Mouse (Mus musculus): ENCODE data around the gene Klf7. TPM values are rescaled to one million over a fixed set of nuclear protein-coding genes. Genes with fewer than 3 reads are reported as not detected.

Klf7 gene
- total RNA-seq, 2 experiments from 2014 or later = 14.5 to 18.4 TPM

DNA sequence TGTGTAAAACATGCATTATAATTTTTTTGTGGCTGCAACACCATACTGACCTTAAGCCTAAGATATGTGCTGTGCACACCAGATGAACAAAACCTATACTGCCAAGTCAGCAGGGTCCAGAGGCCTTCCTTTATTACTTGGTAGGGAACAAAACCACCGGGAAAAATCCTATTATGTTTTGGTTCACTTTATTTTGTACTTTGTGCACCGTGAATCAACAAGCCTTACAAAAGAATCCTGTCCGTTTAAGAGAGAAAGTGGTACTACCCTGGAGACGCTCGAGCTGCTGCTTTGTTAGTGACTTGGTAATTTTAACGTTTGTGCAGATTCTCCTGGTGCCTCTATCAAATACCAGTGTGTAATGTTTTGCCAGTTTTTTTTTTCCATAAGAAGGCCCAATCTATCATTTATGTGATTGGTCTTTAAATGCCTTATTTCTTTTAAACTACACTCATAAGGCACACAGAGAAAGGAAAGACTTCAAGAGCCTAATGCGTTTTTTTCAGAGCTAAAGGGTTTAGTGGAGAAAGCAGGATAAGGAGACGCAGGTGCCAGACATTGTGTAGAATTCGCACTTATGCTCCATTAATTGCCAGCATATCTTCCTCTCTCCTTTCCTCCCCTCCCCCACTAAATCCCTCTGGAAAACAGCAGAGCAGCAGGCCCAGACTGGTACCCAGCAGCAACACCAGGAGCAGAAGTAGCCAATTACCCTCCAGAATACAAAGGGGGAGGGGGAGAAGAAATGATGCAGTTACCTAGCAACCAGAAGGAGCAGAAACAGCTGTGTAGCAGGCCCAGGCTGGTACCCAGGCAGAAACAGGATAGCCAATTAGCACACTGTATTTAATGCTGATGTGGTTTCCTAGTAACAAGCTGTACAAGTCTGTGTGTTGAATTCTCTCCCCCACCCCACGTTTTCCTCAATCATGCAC, 55.5 kb downstream of the Klf7 start:
- DNase-seq = no peak

DNA sequence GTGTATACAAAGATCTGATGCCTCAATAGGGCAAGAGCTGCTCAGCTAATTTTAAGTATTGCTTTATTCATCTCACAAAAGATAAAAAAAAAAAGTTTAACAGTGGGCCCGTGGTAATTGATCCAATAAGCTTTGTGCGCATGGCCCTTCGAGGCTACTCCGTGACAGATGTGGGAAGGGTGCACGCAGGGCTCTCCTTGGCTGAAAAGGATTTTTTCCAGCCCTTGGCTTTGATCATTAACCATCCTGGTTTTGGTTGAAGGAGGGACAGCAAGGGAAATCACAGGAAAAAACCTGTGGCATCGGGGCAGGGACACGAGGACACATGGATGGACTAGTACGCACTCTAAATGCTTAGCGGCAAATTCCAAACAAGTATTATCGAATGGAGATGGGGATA, 60.6 kb downstream of the Klf7 start:
- no peak for DNase-seq

DNA sequence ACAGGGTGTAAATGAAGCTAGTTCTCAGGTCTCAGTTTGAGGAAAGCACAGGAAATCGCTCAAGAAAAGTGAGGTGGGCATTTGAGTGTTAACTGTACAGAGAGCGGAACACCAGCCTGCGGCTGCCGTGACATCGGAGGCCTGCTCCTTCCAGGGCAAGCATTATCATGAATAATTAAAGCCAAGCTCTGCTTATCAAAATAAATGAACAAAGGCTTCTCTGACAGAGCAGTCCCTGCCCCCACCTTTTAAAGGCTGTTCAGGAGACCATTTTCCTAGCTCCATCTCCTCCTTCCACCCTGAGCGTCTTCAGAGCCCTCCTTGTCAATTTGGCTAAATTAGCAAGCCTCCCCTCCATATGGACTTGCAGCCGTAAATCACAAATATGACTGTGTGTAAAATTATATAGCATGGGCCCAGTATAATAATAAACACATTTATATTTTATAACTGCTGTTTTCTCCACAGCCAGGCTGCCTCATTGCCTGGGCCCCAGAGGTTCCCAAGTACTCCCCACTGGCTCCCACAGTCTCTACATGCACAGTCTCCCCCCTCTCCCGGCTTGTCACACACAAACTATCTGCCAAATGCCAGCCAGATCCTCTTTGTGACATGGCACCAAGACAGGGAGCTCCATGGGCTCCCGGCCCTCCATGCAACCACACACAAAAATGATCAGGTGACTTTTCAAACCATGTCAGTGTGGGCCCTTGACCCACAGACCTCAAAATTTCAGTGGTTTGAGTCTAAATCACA, 61.2 kb downstream of the Klf7 start:
- no peak for DNase-seq

DNA sequence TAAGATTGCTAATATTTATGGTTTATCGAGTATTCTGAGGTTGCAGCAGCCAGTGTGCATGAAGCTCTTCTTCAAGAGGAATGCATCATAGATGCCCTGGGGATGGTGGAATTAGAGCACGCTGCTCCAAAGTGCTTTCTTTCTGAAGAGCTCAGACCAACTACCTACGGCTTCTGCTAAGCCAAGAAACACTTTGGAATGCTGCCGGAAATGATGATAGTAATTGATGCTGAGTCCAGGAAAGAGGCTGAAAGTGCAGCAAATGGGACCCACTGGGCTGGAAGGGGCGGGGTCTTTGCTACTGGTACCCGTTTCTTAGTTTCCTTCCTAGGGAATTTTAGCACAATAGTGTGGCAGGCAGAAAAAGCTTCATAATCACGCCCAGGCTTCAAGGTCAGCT, 62.0 kb downstream of the Klf7 start:
- DNase-seq = peak; percentile 48 to 51

DNA sequence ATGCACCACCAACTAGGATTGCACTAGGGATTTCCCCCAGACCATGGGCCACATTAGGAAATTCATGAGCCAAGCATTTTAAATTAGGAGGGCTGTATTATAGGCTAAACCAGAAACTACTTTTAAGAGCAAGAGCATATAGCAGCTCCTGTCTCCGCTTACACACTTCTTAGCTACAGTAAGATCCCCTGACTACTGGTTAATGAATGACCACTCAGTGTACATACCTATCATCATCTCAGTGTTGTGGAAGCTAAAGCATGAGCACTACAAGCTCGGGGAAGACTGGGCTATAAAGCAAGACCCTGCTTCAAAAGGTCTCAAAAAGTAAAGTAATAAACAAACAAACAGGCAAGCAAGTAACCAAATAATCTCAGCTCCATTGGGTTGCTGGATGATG, 65.5 kb downstream of the Klf7 start:
- DNase-seq = no peak

DNA sequence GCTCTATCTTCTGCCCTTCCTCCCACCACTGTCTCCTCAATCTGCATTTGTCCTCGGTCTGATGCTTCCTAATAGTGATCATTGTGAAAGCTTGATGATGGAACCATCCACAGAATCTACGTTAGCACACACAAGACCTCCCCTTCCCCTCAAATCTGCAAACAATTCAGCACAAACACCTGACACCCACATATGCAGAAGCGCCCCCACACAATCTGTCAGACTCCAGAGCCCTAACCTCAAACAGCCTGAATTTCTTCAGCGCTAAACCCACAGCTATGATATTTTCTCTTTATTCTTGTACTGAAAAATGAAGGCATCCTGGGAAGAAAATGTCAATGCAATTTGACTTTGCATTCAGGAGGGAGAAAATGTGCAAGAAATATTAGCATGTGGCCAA, 66.1 kb downstream of the Klf7 start:
- DNase-seq = no peak

DNA sequence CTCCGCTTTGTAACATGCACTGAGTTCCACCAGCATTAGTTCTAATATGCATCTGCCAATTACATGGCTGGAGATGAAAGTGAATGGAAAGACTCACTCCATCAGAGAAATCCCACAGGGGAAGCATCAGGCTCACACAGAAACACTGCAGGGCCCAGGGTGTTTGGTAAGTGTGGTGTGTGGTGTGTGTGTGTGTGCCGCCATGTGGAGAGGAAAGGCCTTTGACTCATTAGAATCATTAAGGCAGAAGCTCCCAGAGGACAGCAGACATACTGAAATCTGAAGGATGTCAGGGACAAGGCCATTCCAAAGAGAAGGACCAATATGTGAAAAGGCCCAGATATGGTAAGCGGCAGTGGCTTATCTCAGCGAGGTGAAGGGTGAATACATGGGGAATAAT, 66.9 kb downstream of the Klf7 start:
- DNase-seq = no peak

DNA sequence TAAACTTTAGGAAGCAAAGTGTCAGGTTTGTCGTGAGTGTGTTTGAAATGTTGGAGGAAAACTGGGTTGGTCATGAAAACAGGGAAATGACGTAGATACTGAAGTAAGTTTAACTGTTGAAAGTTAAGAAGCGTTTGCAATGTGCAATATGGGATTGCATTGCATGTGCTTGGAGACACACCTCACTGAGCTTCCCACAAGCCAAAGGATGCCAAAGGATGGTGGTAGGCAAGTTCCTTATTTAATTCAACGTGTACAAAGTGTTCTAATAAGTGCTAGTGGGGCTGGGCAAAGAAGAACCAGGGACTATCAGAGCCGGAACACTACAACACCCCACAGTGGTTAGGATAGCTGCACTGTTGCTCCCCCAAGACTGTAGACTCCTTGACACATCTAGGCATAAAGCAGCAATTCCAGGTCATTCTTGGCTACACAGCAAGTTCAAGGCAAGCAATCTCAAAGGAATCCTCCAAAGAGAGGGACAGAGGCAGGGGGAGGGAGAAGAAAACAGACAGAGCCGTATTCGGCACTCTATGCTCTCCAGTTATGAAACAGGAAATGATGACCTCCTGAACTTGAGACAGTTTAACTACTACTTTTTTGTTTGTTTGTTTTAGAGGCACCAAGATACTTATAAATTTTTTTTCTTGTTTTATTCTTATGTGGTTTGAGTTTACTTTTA, 69.9 kb downstream of the Klf7 start:
- peak; percentile 31 for DNase-seq

DNA sequence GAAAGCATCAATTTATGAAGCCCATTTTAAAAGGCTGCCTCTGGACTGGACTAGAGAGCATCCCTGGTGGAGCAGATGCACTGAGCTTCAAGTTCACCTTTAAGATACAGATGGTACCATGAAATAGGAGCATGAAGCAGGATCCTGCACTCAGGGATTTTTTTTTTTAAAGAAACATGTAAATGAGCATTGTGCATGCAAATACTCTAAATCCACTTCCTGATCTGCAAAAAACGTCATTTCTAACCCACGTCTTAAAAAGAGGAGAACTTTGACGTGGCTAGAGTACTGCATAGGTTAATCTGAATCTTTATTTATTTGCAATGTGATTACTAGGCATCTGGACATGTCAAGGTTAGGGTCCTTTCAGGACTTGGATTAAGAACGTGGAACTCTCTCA, 73.5 kb downstream of the Klf7 start:
- DNase-seq = no peak

DNA sequence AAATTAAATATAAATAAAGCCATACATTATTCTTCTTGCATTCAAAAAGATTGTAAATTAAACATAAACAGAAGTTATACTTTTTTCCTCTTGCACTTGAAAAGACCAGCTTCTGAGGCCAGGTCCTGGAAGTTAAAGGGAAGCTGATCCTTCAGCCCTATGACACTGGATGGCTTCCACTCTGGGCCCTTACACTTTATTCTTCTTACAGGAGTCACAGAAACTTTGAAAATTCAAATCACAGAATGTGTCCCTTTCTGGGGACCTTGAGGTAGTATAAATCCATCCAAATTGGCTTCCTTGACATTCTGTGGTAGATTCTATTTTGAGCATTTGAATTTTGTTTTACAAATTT, 75.3 kb downstream of the Klf7 start:
- no peak for DNase-seq

DNA sequence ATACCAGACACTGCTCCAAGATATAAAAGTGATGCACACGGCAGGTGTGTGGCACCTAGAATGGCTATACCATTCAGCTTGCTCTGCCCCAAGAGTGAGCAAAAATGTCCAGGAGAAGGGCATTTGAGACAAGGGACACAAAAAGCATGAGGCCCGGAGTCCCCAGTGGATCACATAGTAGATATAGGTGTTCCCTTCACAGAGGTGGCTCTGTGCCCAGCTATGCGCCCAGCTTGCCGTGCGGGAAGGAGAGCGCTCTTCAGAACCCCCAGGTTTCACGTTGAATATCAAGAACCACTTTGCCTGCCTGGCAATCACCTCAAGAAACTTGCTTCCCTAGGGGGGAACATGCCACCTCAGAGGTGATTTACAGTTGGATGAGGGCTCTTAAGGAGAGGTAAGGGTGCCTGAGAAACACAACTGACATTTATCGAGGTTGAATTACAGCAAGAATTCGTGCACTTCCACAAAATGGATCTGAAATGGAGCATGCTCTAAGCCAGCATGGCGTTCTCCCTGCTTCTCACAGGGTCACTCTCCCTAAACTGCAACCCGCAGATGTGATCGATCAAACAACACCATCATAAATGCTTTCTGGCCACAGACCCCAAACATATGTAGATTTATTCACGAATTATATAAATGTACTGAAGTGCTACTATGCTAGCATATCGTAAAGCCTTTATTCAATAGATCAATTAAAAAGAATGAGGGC, 75.8 kb downstream of the Klf7 start:
- no peak for DNase-seq

DNA sequence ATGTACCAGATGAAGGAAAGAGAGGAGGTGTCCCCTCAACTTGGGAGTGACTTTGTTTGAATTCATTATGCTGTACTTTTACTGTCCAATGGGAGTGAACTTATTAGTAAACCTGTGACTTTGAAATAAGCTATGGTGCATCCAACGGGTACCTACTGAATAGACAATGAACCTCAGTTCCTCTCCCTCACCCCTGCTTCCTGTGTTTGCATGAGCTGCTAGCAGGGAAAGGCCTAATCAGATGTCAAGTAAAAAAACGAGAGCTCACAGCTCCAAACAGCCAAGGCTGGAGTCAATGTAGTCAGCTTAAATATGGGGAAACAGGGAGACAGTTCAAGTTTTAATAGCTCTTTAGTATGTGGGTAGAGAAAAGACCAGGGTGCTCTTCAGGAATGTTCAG, 77.5 kb downstream of the Klf7 start:
- no peak for DNase-seq

DNA sequence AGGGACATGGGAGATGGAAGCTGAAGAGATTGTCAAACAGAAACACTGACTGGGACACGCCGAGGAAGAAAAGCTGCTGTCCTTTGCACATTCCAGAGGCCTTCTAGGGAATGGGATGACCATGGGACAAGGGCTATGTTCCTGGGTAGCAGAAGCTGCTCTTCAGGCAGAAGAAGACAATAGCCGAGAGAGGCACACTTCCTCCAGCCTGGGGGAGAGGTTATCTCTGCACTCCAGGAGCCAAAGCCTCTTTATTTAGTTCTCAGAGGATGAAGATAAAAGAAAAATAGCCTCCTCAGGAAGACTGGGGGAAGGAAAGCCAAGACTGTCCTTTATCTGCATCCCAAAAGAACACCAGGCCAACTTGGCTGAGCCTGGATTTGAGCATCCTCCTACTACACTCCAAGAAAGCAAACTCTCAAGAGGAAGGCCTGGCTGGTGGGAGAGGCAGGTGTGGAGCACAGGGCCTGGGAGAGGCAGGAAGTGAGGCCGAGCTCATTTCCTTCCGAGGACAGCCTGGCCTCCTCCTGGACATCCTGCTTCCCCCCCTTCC, 81.2 kb downstream of the Klf7 start:
- peak; percentile 55 to 84 for DNase-seq

DNA sequence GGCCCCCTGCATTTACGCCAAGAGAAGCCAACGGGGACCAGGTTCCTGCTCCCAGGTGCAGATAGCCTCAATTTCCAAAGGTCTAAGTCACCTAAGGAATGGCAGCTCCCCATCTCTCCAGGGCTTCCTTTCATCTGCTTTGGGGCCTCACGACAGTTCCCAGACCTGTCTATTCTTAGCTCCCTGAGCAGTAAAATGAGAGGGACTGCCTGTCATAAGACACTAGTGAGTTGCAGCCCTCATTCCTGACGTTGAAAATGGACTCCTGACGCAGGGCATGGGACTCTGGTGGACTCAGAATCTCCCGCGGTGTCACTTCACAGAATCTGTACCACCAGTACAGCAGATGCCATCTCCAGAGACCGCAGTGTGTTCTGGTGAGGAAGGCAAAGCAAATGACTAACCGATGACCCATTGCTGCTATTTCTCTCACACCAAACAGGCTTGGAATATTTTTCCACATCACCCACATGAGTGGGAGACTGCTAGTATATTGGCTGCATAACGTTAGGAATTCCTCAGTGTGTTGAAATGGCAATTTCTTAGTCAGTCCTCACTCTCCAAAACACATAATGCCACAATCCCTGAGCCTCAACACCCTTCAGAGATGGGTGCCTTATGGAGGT, 81.9 kb downstream of the Klf7 start:
- peak; percentile 41 to 42 for DNase-seq

DNA sequence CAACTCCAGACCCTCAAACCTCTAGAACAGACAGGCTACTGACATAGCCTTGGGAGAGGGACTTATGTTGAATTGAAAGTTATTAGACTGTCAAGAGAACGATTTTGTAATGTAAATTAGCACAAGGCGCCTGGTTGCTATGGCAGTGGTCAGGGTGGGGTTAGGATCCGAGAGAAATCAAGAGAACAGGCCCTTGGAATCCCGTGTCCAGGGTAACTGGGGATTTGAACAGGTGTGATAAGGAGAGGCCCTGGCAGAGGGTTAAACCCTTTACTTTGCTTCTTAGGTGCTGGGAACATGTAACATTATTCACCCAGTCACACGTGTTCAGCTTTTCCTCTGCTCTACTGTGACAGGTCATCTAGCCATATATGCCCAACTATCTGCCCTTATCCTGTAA, 83.7 kb downstream of the Klf7 start:
- DNase-seq = no peak

DNA sequence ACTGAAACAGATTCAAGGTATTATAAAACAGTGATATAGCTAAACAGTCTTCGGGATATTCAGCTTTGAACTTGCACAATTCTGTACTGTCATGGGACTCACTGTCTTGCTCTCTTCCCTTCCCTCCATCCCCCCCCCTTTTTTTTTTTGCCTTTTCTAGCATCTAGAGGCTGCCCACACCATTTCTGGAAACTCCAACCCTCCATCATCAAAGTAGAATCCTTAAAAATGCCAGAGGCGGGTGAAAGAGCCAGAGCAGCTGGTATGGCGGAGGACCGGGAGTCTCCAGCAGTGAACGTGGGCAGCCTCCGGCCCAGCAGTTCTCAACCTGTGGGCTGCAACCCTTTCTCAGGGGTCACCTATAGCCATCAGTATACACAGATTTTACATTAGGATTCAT, 84.3 kb downstream of the Klf7 start:
- no peak for DNase-seq

DNA sequence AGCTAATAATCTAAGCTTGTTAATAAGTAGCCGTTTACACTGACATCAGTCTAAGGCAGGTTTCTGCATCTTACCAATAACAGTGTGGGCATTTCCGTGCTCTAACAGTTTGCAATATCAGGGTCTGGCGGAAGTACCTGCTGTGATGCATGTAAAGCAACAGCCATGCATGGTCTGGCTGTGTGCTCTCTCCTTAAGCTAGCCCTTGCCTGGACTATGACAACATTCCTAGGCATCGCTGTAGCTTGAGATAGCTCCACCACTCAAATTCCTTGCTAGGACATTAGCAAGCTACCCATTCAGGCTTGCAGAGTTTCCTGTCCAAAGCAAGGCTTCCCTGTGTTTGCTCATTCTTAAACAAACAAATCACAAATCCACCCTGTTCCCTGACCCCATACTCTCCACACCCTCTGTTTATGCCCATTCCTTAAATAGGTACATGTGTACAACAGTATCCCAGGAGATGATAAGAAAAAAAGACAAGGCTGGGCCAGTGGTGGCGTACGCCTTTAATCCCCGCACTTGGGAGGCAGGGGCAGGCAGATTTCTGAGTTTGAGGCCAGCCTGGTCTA, 85.1 kb downstream of the Klf7 start:
- peak in 1 of 2 experiments; percentile 41 for DNase-seq

DNA sequence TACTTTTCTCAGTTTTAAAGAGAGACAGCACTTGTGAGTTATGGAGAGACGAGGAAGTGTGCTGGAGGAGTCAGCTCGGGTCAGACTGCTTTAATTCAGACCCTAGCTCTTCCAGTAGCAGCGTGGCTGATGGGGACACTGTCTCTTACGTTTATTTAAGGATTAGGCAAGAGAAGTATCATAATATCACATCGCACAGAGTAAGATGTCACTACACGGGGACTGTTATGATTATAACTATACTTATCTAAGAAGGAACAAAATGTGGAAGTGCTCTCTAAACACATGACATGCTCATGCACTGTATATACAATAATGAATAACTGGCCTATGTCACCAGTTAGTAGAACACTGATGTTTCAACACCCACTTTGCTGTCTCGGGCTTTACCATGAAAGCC, 86.3 kb downstream of the Klf7 start:
- DNase-seq = no peak

DNA sequence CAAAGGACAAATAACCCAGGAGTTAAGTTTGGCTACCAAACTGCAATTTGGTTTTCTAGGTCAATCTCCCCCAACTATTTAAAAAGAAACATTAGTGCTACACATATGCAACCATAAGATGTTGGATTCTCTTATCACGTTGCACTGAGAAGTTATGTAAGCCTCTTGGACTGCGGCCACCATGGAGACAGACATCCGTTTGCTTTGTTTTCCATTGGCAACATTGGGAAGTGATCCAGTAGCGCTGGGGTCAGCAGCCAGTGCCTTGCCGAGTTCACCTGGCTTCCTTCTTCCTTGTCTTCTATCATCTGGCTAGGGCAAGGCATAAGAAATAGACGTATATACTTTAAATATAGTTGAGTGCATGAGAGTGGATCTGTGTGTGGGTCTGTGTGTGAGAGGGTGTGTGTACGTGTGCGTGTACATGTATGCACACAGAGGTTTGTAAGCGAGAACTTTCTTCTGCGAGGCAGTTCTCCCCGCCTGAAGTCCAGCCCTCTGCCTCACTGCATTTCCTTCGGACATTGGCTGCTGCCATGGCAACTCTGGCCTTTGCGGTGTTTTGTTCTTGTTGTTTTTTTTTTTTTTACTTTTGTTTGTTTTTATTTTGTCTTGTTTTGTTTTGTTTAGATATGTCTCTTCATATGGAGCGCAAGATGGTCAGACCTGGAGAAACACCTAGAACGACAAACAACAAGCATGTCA, 86.8 kb downstream of the Klf7 start:
- peak; percentile 61 to 65 for DNase-seq

DNA sequence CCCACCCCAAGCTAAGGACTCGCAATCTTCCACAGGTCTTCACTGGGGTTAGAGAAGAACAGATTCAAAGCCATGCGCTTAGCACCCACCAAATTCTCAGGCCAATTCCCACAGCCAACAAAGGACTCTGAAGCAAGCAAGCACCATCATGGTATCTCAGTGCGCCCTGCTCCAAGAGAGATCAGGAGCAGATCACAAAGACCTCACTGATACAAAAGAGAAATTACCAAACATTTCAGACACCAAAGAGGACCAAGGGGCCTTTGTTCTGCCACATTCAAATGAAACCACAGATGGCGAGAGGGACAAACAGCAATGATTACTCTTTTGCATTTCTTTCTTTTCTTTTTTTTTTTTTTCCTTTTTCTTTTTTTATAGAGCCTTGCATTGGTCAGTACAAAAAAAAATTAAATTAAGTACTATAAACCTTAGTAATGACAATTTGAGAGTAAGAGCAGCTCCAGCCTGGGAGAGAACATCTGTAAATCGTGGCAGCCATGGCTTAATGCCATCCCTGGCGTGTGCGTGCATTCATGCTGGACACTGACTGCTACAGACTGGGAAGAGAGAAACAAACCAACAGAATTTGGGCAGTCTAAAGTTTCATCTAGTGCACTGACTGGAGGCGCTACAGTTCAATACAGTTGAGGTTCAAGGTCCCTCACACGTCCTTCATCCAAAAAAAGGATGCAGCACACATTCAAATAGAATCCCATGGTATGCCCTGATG, 89.4 kb downstream of the Klf7 start:
- DNase-seq = no peak
